Mouse (Mus musculus) hindbrain, embryonic 15.5 days (tissue): ENCODE results near the gene Bmp3. TPM values are rescaled to one million over a fixed set of nuclear protein-coding genes. Genes with fewer than 3 reads are reported as not detected.

Experiments
- ATAC-seq: fragments of 200-750 bp; cut with Nextera tagmentation; 2 replicates; pipeline ENCODE4 v1.8.0; 2017; ENCODE audit warnings: low read depth, moderate number of reproducible peaks, moderate TSS enrichment; ENCODE audit not compliant: low FRiP score
- H3K27ac ChIP-seq: fragments of 300-500 bp; sonication (generic); replicated peaks from 2 replicates; pipeline ENCODE4 v1.5.1; 2015; ENCODE audit warnings: mild to moderate bottlenecking, inconsistent platforms
- H3K27me3 ChIP-seq: fragments of 300-500 bp; sonication (generic); 2 replicates; pipeline ENCODE4 v1.6.1; 2015; ENCODE audit warnings: control low read depth, inconsistent platforms
- H3K36me3 ChIP-seq: fragments of 300-500 bp; sonication (generic); 2 replicates; pipeline ENCODE4 v1.6.1; 2015; ENCODE audit warnings: control low read depth, inconsistent platforms
- H3K4me1 ChIP-seq: fragments of 300-500 bp; sonication (generic); replicated peaks from 2 replicates; pipeline ENCODE4 v1.6.1; 2015; ENCODE audit warnings: control low read depth, inconsistent platforms
- H3K4me2 ChIP-seq: fragments of 300-500 bp; sonication (generic); 2 replicates; pipeline ENCODE4 v1.6.1; 2015; ENCODE audit warnings: moderate library complexity, mild to moderate bottlenecking, inconsistent platforms
- H3K4me3 ChIP-seq: fragments of 300-500 bp; sonication (generic); 2 replicates; pipeline ENCODE4 v1.5.1; 2015; ENCODE audit warnings: mild to moderate bottlenecking, inconsistent platforms
- H3K9ac ChIP-seq: fragments of 300-500 bp; sonication (generic); 2 replicates; pipeline ENCODE4 v1.6.1; 2015; ENCODE audit warnings: inconsistent platforms
- H3K9me3 ChIP-seq: fragments of 300-500 bp; sonication (generic); 2 replicates; pipeline ENCODE4 v1.6.1; 2016; ENCODE audit warnings: control low read depth, inconsistent platforms
- WGBS: fragments of 180-500 bp; shearing (Covaris S2); methylation state at CpG from one replicate; pipeline ENCODE4 v1.1.7; 2015; 5-methylcytosine and 5-hydroxymethylcytosine counted together
- polyA plus RNA-seq: library from polyadenylated mRNA; unstranded; fragments of >200 nt; fragmentation: Nextera tagmentation; extraction: Ambion mirVana; gene quantifications from 2 replicates; pipeline ENCODE4 v1.2.1, GENCODE M21; 2015

The Bmp3 gene
- polyA plus RNA-seq, 1 experiment from 2014 or later, result 2.2 TPM

GRCm38 (mm10) chr5:98921608-98922007 is 67.4 kb downstream of the Bmp3 start:
- ATAC-seq, result no peak
- Histone ChIP-seq H3K9me3 (no peaks in the 10 kb centered on the region), H3K9ac (no peak overlapping the region), H3K36me3 (no peaks in the 10 kb centered on the region), H3K27ac (no peak overlapping the region), H3K27me3 (no peaks in the 10 kb centered on the region), H3K4me3 (no peak overlapping the region), H3K4me2 (no peak overlapping the region), H3K4me1 (no peaks in the 10 kb centered on the region)
- WGBS, result 65% methylated on average over 1 of the region's 1 CpGs

- no peaks in the 10 kb centered on the region for H3K36me3 ChIP-seq
- H3K4me1 ChIP-seq, result no peaks in the 10 kb centered on the region
- H3K4me3 ChIP-seq, result no peak overlapping the region
- no peak overlapping the region for H3K9ac ChIP-seq
- H3K27me3 ChIP-seq, result no peaks in the 10 kb centered on the region
- no peak overlapping the region for H3K27ac ChIP-seq
- no peak for ATAC-seq
- 93% methylated on average over 3 of the region's 3 CpGs for whole genome bisulfite sequencing
- H3K9me3 ChIP-seq, result no peaks in the 10 kb centered on the region
- H3K4me2 ChIP-seq, result no peak overlapping the region
Measured at GRCm38 (mm10) chr5:98922921-98923320, 68.7 kb downstream of the Bmp3 start.

Other genes starting within 250 kb of the Bmp3 start
- gene Prkg2, start 182.9 kb downstream of the Bmp3 start, polyA plus RNA-seq, result 1.7 and 2.2 TPM in 2 replicates